Mouse (Mus musculus) midbrain, embryonic 12.5 days (tissue): ENCODE data around the gene Lactbl1. TPM values are rescaled to one million over a fixed set of nuclear protein-coding genes. Genes with fewer than 3 reads are reported as not detected.

Experiments
- microRNA-seq: library from miRNA; unstranded; fragments of <30 nt; microRNA quantifications from one replicate; pipeline ENCODE4, GENCODE M21; 2017
- polyA plus RNA-seq: library from polyadenylated mRNA; unstranded; fragments of >200 nt; fragmentation: Nextera tagmentation; extraction: Ambion mirVana; gene quantifications from 2 replicates; pipeline ENCODE4 v1.2.1, GENCODE M21; 2016

Lactbl1 gene
- polyA plus RNA-seq, 1 experiment from 2014 or later = 0.05 TPM

Small RNA genes within 50 kb of the gene (microRNA-seq; reads per million reads assigned to microRNA genes)
- not detected for gene Gm22180

Other genes with a start within 250 kb of the Lactbl1 start
- 0.06 and 0.68 TPM in 2 replicates for gene Htr1d, start 199.1 kb upstream of the Lactbl1 start, polyA plus RNA-seq
- 0.13 and 0.17 TPM in 2 replicates for gene 6030445D17Rik, start 160.4 kb upstream of the Lactbl1 start, polyA plus RNA-seq
- gene Luzp1, start 152.9 kb upstream of the Lactbl1 start, polyA plus RNA-seq = 88.0 and 97.0 TPM in 2 replicates
- gene Kdm1a, start 19.9 kb upstream of the Lactbl1 start, polyA plus RNA-seq = 113 and 128 TPM in 2 replicates
- gene Tex46, start 12.2 kb upstream of the Lactbl1 start, polyA plus RNA-seq = not detected in 2 replicates
- gene Ephb2, start 213.4 kb downstream of the Lactbl1 start, polyA plus RNA-seq = 39.8 and 40.0 TPM in 2 replicates